Comparison of ENCODE assay signal across 21 mouse cellular contexts in the genomic region with DNA sequence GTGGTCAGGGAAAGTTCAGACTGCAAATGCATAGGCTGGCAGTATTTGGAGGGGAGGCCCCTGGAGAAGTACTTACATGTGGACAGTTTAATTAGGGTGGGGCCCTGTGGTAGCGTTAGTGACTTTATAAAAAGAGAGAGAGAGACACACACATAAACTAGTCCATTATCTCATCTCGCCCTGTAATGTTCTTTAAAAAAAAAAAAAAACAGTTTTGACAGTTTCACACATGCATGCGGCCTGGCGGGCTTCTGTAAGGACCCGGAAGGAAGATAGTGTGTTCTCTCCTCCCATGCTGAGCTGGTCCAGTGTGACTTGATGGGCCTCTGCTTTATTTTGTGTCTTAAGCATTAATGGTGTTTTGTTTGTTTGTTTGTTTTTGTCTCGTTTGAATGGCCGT.
"Had no signal": no experiment of that assay in that cellular context is flagged by ENCODE, and none has a peak within 500 bp of the region (broad histone marks: within the 10 kb centered on the region; RNA-seq: fewer than 3 reads in every experiment).

No protein-coding gene starts in this region.

- H3K27ac ChIP-seq: liver, embryonic 12.5 days; liver, embryonic 14.5 days; midbrain, embryonic 10.5 days; midbrain, embryonic 13.5 days; neural tube, embryonic 13.5 days; neural tube, embryonic 15.5 days had no signal

- H3K4me3 ChIP-seq: liver, embryonic 12.5 days; megakaryocyte, embryonic 14.5 days; midbrain, embryonic 10.5 days; midbrain, embryonic 13.5 days; myocyte; neural tube, embryonic 13.5 days; neural tube, embryonic 15.5 days had no signal

- ATAC-seq: liver, embryonic 12.5 days; midbrain, embryonic 13.5 days; midbrain, embryonic 16.5 days had no signal

- H3K4me1 ChIP-seq: neural tube, embryonic 15.5 days had no signal

- H3K9ac ChIP-seq: liver, embryonic 12.5 days; liver, embryonic 14.5 days; lung, embryonic 14.5 days; midbrain, embryonic 13.5 days; neural tube, embryonic 13.5 days; neural tube, embryonic 15.5 days had no signal

- H3K9me3 ChIP-seq: liver, embryonic 12.5 days; midbrain, embryonic 10.5 days; midbrain, embryonic 13.5 days; neural tube, embryonic 13.5 days; neural tube, embryonic 15.5 days had no signal

- H3K27me3 ChIP-seq: liver, embryonic 12.5 days; midbrain, embryonic 13.5 days; neural tube, embryonic 13.5 days; neural tube, embryonic 15.5 days had no signal

- H3K4me2 ChIP-seq: liver, embryonic 12.5 days; lung, embryonic 14.5 days; midbrain, embryonic 13.5 days; neural tube, embryonic 13.5 days; neural tube, embryonic 15.5 days had no signal

- H3K36me3 ChIP-seq: liver, embryonic 12.5 days; midbrain, embryonic 10.5 days; midbrain, embryonic 13.5 days; neural tube, embryonic 13.5 days; neural tube, embryonic 15.5 days had no signal

- DNase-seq: lung, adult 18-20 months; lung, embryonic 14.5 days; lung, postnatal 10 days; lung, postnatal 4 days; retina, postnatal 1 day; right cerebral cortex, adult 18-20 months; right cerebral cortex, postnatal 25 days; right cerebral cortex, postnatal 4 days; spleen, adult 18-20 months; thymus, adult 2 months; thymus, postnatal 25 days; thymus, postnatal 4 days had no signal
